In the genomic region with DNA sequence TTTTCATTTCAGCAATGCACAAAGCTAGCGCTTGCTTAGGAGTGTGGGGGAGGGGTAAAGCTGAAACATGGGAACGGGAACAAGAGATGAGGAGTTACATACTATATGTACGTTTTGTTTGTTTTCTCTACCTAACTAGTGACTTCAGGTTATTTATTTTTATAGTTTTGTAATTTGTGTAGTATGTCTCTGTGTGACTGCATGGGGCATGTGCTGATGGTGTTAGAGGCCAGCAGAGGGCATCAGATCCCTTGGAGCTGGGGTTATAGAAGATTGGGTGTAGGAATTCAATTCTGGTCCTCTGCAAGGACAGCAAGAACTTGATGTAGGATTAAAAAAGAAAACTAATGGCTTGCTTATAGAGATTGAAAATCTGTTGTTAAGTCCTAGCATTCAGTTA, we compare ENCODE assay signal across 15 mouse cellular contexts. TPM values are rescaled to one million over a fixed set of nuclear protein-coding genes. Genes with fewer than 3 reads are reported as not detected.
DNase-seq lines count a peak whose midpoint lies in the region; ATAC-seq and TF ChIP-seq lines count a peak whose summit lies in the region.
"Had no signal": no experiment of that assay in that cellular context is flagged by ENCODE, and none has a peak within 500 bp of the region (broad histone marks: within the 10 kb centered on the region; RNA-seq: fewer than 3 reads in every experiment).

No protein-coding gene starts in this region.

- no peaks in the 10 kb centered on the region; the same call in 1 of the 2 replicates for H3K36me3 ChIP-seq in forebrain, embryonic 11.5 days (ENCODE audit: control insufficient read depth, insufficient read depth, low read length)
- H3K36me3 ChIP-seq: hindbrain, embryonic 13.5 days had no signal

- TF ChIP-seq POLR2A in embryonic fibroblast, embryonic 13.5 days (IDR thresholded peaks at IDR 0.05; ENCODE audit: low read depth, low read length): no peak

- no peak overlapping the region for H3K4me3 ChIP-seq in left cerebral cortex, adult 2 months
- no peak overlapping the region for H3K4me3 ChIP-seq in embryonic fibroblast, embryonic 13.5 days (ENCODE audit: insufficient read depth, low read length)
- H3K4me3 ChIP-seq in forebrain, embryonic 11.5 days (ENCODE audit: low read depth, low read length): no peak overlapping the region
- H3K4me3 ChIP-seq: hindbrain, embryonic 13.5 days had no signal

- H3K4me2 ChIP-seq in forebrain, embryonic 11.5 days (ENCODE audit: low read depth, low read length, severe bottlenecking): no peak overlapping the region
- H3K4me2 ChIP-seq: hindbrain, embryonic 13.5 days; midbrain, embryonic 11.5 days had no signal

- peak; percentile 63 for DNase-seq in heart, adult 11 months
- DNase-seq in heart, adult 18-20 months: no peak
- no peak for DNase-seq in left cerebral cortex, adult 2 months (ENCODE audit: extremely low spot score in 1 of 2, low spot score in 2 of 2)
- no peak for DNase-seq in left cerebral cortex, postnatal 10 days (ENCODE audit: extremely low spot score in 1 of 2, low spot score in 2 of 2)
- DNase-seq in A20 (ENCODE audit: low read depth, low spot score): peak; percentile 43
- DNase-seq in forebrain, embryonic 11.5 days (ENCODE audit: low spot score): no peak
- no peak for DNase-seq in urinary bladder, postnatal 4 days (ENCODE audit: low spot score in 2 of 2)
- DNase-seq: adrenal gland, postnatal 14 days; layer of hippocampus, adult 9-11 months; left cerebral cortex, postnatal 4 days; spleen, adult 18-20 months had no signal

- 88% methylated on average over 3 of the region's 3 CpGs for WGBS in forebrain, embryonic 11.5 days

- peak; percentile 26 for TF ChIP-seq CTCF in left cerebral cortex, adult 2 months (IDR thresholded peaks at IDR 0.05)
- TF ChIP-seq CTCF in embryonic fibroblast, embryonic 13.5 days (IDR thresholded peaks at IDR 0.05; ENCODE audit: borderline replicate concordance, insufficient read depth, low read length): no peak

- no peak for ATAC-seq in forebrain, embryonic 11.5 days (replicated peaks; ENCODE audit: low FRiP score)
- ATAC-seq: forebrain, embryonic 16.5 days had no signal

- no peaks in the 10 kb centered on the region for H3K27me3 ChIP-seq in forebrain, embryonic 11.5 days (ENCODE audit: control insufficient read depth, insufficient read depth, low read length)
- H3K27me3 ChIP-seq: hindbrain, embryonic 13.5 days had no signal

- H3K9me3 ChIP-seq in forebrain, embryonic 11.5 days (ENCODE audit: control insufficient read depth, low read length): no peaks in the 10 kb centered on the region
- H3K9me3 ChIP-seq: hindbrain, embryonic 13.5 days had no signal

- H3K4me1 ChIP-seq in embryonic fibroblast, embryonic 13.5 days (ENCODE audit: control insufficient read depth, insufficient read depth, low read length): peaks cover 8% of the 10 kb centered on the region
- no peaks in the 10 kb centered on the region for H3K4me1 ChIP-seq in forebrain, embryonic 11.5 days (replicated peaks; ENCODE audit: control insufficient read depth, insufficient read depth, low read length)
- H3K4me1 ChIP-seq: hindbrain, embryonic 13.5 days had no signal

- H3K9ac ChIP-seq in forebrain, embryonic 11.5 days (ENCODE audit: low read length): no peak overlapping the region
- H3K9ac ChIP-seq: hindbrain, embryonic 13.5 days had no signal

- no peak overlapping the region for H3K27ac ChIP-seq in left cerebral cortex, adult 2 months
- peak overlapping the region; percentile 53; the same call in 1 of the 2 replicates for H3K27ac ChIP-seq in embryonic fibroblast, embryonic 13.5 days (ENCODE audit: insufficient read depth, low read length)
- H3K27ac ChIP-seq in forebrain, embryonic 11.5 days (ENCODE audit: low read depth, low read length): no peak overlapping the region
- H3K27ac ChIP-seq: hindbrain, embryonic 13.5 days had no signal

- intact Hi-C loops in left cerebral cortex, adult 2 months (cut with DNase I): no loop called here
- intact Hi-C loops in left cerebral cortex, postnatal 10 days (cut with DNase I): no loop called here

RNA-seq across cellular contexts. Expression of a gene that starts 25.9 kb away (rescaled TPM):
- total RNA-seq in heart, adult 18-20 months (2021): 10 to 100 TPM; 71.1 to 78.1 TPM
- total RNA-seq in left cerebral cortex, adult 2 months (2021): 10 to 100 TPM; 16.1 to 17.5 TPM
- total RNA-seq in left cerebral cortex, postnatal 10 days (2021): 10 to 100 TPM; 13.5 to 13.6 TPM
- 128 and 143 TPM in 2 replicates for polyA plus RNA-seq in embryonic fibroblast, embryonic 13.5 days (2011; ENCODE audit: insufficient read length, low read depth, missing spikeins)
- 34.9 and 37.6 TPM in 2 replicates for polyA plus RNA-seq in forebrain, embryonic 11.5 days (2014; fragmentation: Nextera tagmentation; extraction: Ambion mirVana)

Comparison
In these comparisons a context has a peak if more than half of its experiments do, and no peak if none do; other contexts are left out.
1. DNase-seq: peak in heart, adult 11 months (single experiment) and A20 (single experiment); none in heart, adult 18-20 months (0 of 2), left cerebral cortex, adult 2 months (0 of 2), left cerebral cortex, postnatal 10 days (0 of 2), forebrain, embryonic 11.5 days (single experiment) and urinary bladder, postnatal 4 days (0 of 2).